Mouse (Mus musculus) CD8-positive naive resting alpha-beta T cell, adult 57 days (primary cell): ENCODE measurements around the gene Trmt1. TPM values are rescaled to one million over a fixed set of nuclear protein-coding genes. Genes with fewer than 3 reads are reported as not detected.

Source experiments
- total RNA-seq: library from RNA; stranded (reverse); gene quantifications from one replicate; pipeline ENCODE4 v1.2.4, GENCODE M21; 2023

Gene Trmt1
- 172 TPM for total RNA-seq

GRCm38 (mm10) chr8:84686191-84687002 lies at the start of gene Trmt1:
Gene Trmt1, plus strand, starts transcription at chr8:84686307.

GRCm38 (mm10) chr8:84662581-84663065 lies 23.5 kb upstream of the Trmt1 start, which contains the start of gene Ier2:
Gene Ier2, minus strand, starts transcription at chr8:84662852.

GRCm38 (mm10) chr8:84687705-84688100 lies 1.6 kb downstream of the Trmt1 start, which contains the start of gene Nacc1:
Gene Nacc1, minus strand, starts transcription at chr8:84687862.

GRCm38 (mm10) chr8:84700941-84701911 lies 15.1 kb downstream of the Trmt1 start, which contains the start of gene Lyl1:
Gene Lyl1, plus strand, starts transcription at chr8:84701457.

GRCm38 (mm10) chr8:84722850-84723570 lies 36.9 kb downstream of the Trmt1 start, which contains the start of gene G430095P16Rik:
Gene G430095P16Rik, plus strand, starts transcription at chr8:84723007.

Other genes with a start within 250 kb of the Trmt1 start
- gene Ier2, start 23.5 kb upstream of the Trmt1 start, total RNA-seq: 302 TPM
- 43.7 TPM for gene Nacc1, start 1.6 kb downstream of the Trmt1 start, total RNA-seq
- gene Lyl1, start 15.2 kb downstream of the Trmt1 start, total RNA-seq: 5.6 TPM
- 9.3 TPM for gene G430095P16Rik, start 36.7 kb downstream of the Trmt1 start, total RNA-seq
- gene Nfix, start 114.0 kb downstream of the Trmt1 start, total RNA-seq: 5.2 TPM
- gene Dand5, start 136.5 kb downstream of the Trmt1 start, total RNA-seq: 4.1 TPM
- 18.2 TPM for gene Gadd45gip1, start 145.2 kb downstream of the Trmt1 start, total RNA-seq
- 63.9 TPM for gene Rad23a, start 154.4 kb downstream of the Trmt1 start, total RNA-seq
- 412 TPM for gene Calr, start 160.6 kb downstream of the Trmt1 start, total RNA-seq
- gene Farsa, start 170.7 kb downstream of the Trmt1 start, total RNA-seq: 72.0 TPM
- gene Syce2, start 185.8 kb downstream of the Trmt1 start, total RNA-seq: 2.4 TPM
- gene Gcdh, start 207.6 kb downstream of the Trmt1 start, total RNA-seq: 26.5 TPM
- gene Klf1, start 215.6 kb downstream of the Trmt1 start, total RNA-seq: not detected
- 10.5 TPM for gene Dnase2a, start 222.3 kb downstream of the Trmt1 start, total RNA-seq